Mouse (Mus musculus) stomach, embryonic 15.5 days (tissue): ENCODE measurements around the gene Mknk2. TPM values are rescaled to one million over a fixed set of nuclear protein-coding genes. Genes with fewer than 3 reads are reported as not detected.
"Not testable (repeated sequence)": the region's sequence is repeated elsewhere in the genome, so short reads cannot be mapped to it uniquely, and the experiment has no call there.

Experiments used
- ATAC-seq: fragments of 200-750 bp; cut with Nextera tagmentation; 2 replicates; pipeline ENCODE4 v1.8.0; 2017; ENCODE audit warnings: low read depth, moderate number of reproducible peaks, moderate TSS enrichment; ENCODE audit not compliant: insufficient read depth, low FRiP score
- H3K27ac ChIP-seq: fragments of 300-500 bp; sonication (generic); 2 replicates; pipeline ENCODE4 v1.5.1; 2015; ENCODE audit warnings: mild to moderate bottlenecking, inconsistent platforms
- H3K27me3 ChIP-seq: fragments of 300-500 bp; sonication (generic); replicated peaks from 2 replicates; pipeline ENCODE4 v1.6.1; 2015; ENCODE audit warnings: inconsistent platforms
- H3K36me3 ChIP-seq: fragments of 300-500 bp; sonication (generic); 2 replicates; pipeline ENCODE4 v1.6.1; 2015; ENCODE audit warnings: inconsistent platforms
- H3K4me1 ChIP-seq: fragments of 300-500 bp; sonication (generic); 2 replicates; pipeline ENCODE4 v1.6.1; 2015; ENCODE audit warnings: inconsistent platforms
- H3K4me2 ChIP-seq: fragments of 300-500 bp; sonication (generic); 2 replicates; pipeline ENCODE4 v1.6.1; 2015; ENCODE audit warnings: mild to moderate bottlenecking, inconsistent platforms
- H3K4me3 ChIP-seq: fragments of 300-500 bp; sonication (generic); replicated peaks from 2 replicates; pipeline ENCODE4 v1.5.1; 2015; ENCODE audit warnings: inconsistent platforms
- H3K9ac ChIP-seq: fragments of 300-500 bp; sonication (generic); 2 replicates; pipeline ENCODE4 v1.6.1; 2015; ENCODE audit warnings: inconsistent platforms
- H3K9me3 ChIP-seq: fragments of 300-500 bp; sonication (generic); 2 replicates; pipeline ENCODE4 v1.6.1; 2016; ENCODE audit warnings: inconsistent platforms
- WGBS: fragments of 180-500 bp; shearing (Covaris S2); methylation state at CpG from one replicate; pipeline ENCODE4 v1.1.7; 2015; 5-methylcytosine and 5-hydroxymethylcytosine counted together
- polyA plus RNA-seq: library from polyadenylated mRNA; unstranded; fragments of >200 nt; fragmentation: Nextera tagmentation; extraction: Ambion mirVana; gene quantifications from 2 replicates; pipeline ENCODE4 v1.2.1, GENCODE M21; 2015

Mknk2 gene
- polyA plus RNA-seq, 1 experiment from 2014 or later: 86.3 TPM

- Histone ChIP-seq H3K27ac (peak overlapping the region; percentile 92), H3K9me3 (no peaks in the 10 kb centered on the region), H3K4me1 (peaks cover 27% of the 10 kb centered on the region), H3K36me3 (no peaks in the 10 kb centered on the region), H3K27me3 (no peaks in the 10 kb centered on the region), H3K4me3 (peak overlapping the region; percentile 69), H3K4me2 (peak overlapping the region; percentile 79), H3K9ac (peak overlapping the region; percentile 76)
- WGBS: under 1% methylated on average over 68 of the region's 72 CpGs
- ATAC-seq: peak; percentile 85
Observed at GRCm38 (mm10) chr10:80656130-80656862, 21.6 kb downstream of the Mknk2 start.

GRCm38 (mm10) chr10:80655406-80656129 is 22.3 kb downstream of the Mknk2 start:
- Histone ChIP-seq H3K9ac (peak overlapping the region; percentile 76), H3K4me1 (peaks cover 27% of the 10 kb centered on the region), H3K4me2 (peak overlapping the region; percentile 79), H3K27me3 (no peaks in the 10 kb centered on the region), H3K4me3 (peak overlapping the region; percentile 69), H3K36me3 (no peaks in the 10 kb centered on the region), H3K27ac (peak overlapping the region; percentile 37), H3K9me3 (no peaks in the 10 kb centered on the region)
- WGBS: 2% methylated on average over 12 of the region's 12 CpGs
- ATAC-seq: peak; percentile 10; the same call in 1 of the 2 replicates

GRCm38 (mm10) chr10:80654866-80655265 is 23.0 kb downstream of the Mknk2 start:
- Histone ChIP-seq H3K9ac (no peak overlapping the region), H3K27ac (no peak overlapping the region), H3K9me3 (no peaks in the 10 kb centered on the region), H3K27me3 (no peaks in the 10 kb centered on the region), H3K36me3 (no peaks in the 10 kb centered on the region), H3K4me1 (peaks cover 27% of the 10 kb centered on the region), H3K4me3 (peak overlapping the region; percentile 69), H3K4me2 (peak overlapping the region; percentile 79)
- WGBS: 82% methylated on average over 6 of the region's 6 CpGs
- no peak for ATAC-seq

GRCm38 (mm10) chr10:80653156-80653720 is 24.7 kb downstream of the Mknk2 start:
- Histone ChIP-seq H3K27me3 (no peaks in the 10 kb centered on the region), H3K9me3 (no peaks in the 10 kb centered on the region), H3K4me1 (peaks cover 22% of the 10 kb centered on the region), H3K4me3 (no peak overlapping the region), H3K36me3 (peaks cover 4% of the 10 kb centered on the region; the same call in 1 of the 2 replicates), H3K27ac (no peak overlapping the region), H3K4me2 (no peak overlapping the region), H3K9ac (no peak overlapping the region)
- ATAC-seq: no peak
- WGBS: 80% methylated on average over 6 of the region's 6 CpGs

DNA sequence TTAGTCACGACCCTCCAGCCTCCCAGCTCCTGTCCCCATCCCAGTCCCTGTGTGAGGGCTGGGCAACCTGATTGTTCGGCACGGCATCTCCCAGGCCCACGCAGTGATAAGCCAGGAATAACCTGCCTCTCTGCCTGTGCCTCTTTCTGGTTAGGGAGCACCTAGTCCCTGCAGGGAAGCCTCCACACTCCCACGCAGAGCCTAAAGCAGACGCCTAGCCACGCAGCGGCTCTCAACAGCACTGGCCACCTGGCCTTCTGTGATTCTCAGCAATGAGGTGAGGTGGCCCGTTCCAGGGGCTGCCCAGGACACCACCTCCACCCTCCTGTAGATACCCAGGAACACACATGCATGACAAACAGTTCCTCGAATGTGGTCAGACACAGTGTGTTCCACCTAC is 27.5 kb downstream of the Mknk2 start:
- WGBS: 91% methylated on average over 10 of the region's 10 CpGs
- no peak overlapping the region for H3K4me2 ChIP-seq
- H3K27ac ChIP-seq: no peak overlapping the region
- H3K4me3 ChIP-seq: no peak overlapping the region
- no peak for ATAC-seq
- H3K27me3 ChIP-seq: no peaks in the 10 kb centered on the region
- no peaks in the 10 kb centered on the region for H3K9me3 ChIP-seq
- H3K36me3 ChIP-seq: peaks cover 17% of the 10 kb centered on the region
- H3K9ac ChIP-seq: no peak overlapping the region
- H3K4me1 ChIP-seq: peaks cover 12% of the 10 kb centered on the region

DNA sequence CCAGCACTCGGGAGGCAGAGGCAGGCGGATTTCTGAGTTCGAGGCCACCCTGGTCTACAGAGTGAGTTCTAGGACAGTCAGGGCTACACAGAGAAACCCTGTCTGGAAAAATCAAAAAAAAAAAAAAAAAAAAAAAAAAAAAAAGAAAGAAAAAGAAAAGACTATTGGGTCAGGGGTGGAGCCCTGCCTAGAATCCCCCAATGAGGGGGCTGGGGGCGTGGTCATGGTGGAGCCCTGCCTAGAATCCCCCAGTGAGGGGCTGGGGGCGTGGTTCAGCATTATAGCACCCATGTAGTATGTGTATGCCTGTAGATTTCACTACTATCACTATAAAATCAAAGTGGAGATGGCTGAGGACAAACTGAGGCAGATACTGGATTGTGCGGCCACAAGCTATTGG is 28.0 kb downstream of the Mknk2 start:
- not testable (repeated sequence) for ATAC-seq, H3K4me2 ChIP-seq, H3K9ac ChIP-seq, H3K27ac ChIP-seq, H3K27me3 ChIP-seq, H3K9me3 ChIP-seq, H3K4me3 ChIP-seq, H3K4me1 ChIP-seq
- 86% methylated on average over 6 of the region's 6 CpGs for WGBS
- peaks cover 22% of the 10 kb centered on the region for H3K36me3 ChIP-seq

GRCm38 (mm10) chr10:80646936-80647335 is 31.0 kb downstream of the Mknk2 start:
- no peak overlapping the region for H3K9ac ChIP-seq
- peaks cover 47% of the 10 kb centered on the region for H3K36me3 ChIP-seq
- 89% methylated on average over 10 of the region's 10 CpGs for WGBS
- H3K9me3 ChIP-seq: no peaks in the 10 kb centered on the region
- ATAC-seq: no peak
- H3K27me3 ChIP-seq: no peaks in the 10 kb centered on the region
- H3K4me2 ChIP-seq: no peak overlapping the region
- no peaks in the 10 kb centered on the region for H3K4me1 ChIP-seq
- H3K4me3 ChIP-seq: no peak overlapping the region
- no peak overlapping the region for H3K27ac ChIP-seq

DNA sequence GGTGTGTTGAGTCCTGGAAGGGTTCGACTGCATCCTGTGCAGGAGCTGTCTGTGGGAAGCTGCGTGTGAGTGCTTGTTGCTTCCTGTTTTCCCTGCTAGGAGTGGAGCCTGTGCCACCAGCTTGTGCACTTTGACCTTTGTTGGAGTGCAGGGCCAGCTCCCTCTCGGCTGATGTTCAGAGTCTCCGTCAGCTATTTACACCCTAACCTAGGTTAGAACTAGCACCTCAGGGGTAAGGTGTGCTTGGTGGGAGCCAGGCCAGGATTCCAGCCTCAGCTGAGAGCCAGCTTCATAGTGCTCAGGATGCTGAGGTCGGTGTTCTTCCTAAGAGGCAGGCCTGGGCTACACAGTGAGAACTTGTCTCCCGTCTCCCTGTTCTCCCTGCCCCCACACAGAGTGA is 42.6 kb downstream of the Mknk2 start:
- Histone ChIP-seq H3K9me3 (no peaks in the 10 kb centered on the region), H3K4me3 (no peak overlapping the region), H3K27ac (no peak overlapping the region), H3K4me2 (no peak overlapping the region), H3K9ac (no peak overlapping the region), H3K36me3 (peaks cover 53% of the 10 kb centered on the region), H3K27me3 (no peaks in the 10 kb centered on the region), H3K4me1 (no peaks in the 10 kb centered on the region)
- no peak for ATAC-seq
- 76% methylated on average over 6 of the region's 6 CpGs for WGBS

- WGBS: 84% methylated on average over 9 of the region's 9 CpGs
- ATAC-seq: no peak
- H3K36me3 ChIP-seq: peaks cover 3% of the 10 kb centered on the region; the same call in 1 of the 2 replicates
- no peak overlapping the region for H3K4me3 ChIP-seq
- peaks cover 29% of the 10 kb centered on the region for H3K4me1 ChIP-seq
- H3K9ac ChIP-seq: no peak overlapping the region
- H3K4me2 ChIP-seq: no peak overlapping the region
- H3K27me3 ChIP-seq: no peaks in the 10 kb centered on the region
- H3K27ac ChIP-seq: no peak overlapping the region
- no peaks in the 10 kb centered on the region for H3K9me3 ChIP-seq
Observed at GRCm38 (mm10) chr10:80628925-80629324, 49.0 kb downstream of the Mknk2 start.

DNA sequence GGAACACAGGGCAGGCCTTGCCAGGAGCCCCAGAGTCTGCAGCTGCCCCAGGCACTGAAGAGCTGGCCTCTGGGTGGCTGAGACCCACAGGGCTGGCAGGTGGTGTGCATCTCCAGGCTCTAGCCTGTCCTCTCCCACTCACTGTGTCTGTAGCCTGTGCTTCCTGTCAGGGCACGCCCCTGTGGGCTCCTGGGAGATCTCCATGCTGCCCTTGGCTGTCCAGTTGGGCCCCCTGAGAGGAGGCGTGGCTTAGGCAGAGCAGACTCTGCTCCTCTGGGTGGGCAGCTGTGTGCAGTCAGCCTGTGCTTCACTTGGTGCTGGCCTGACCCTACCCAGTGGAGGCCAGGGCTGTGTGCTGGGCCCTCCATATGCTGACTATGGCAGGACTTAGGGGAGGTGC is 50.2 kb downstream of the Mknk2 start:
- H3K27ac ChIP-seq: peak overlapping the region; percentile 33; the same call in 1 of the 2 replicates
- no peaks in the 10 kb centered on the region for H3K9me3 ChIP-seq
- no peaks in the 10 kb centered on the region; the same call in 1 of the 2 replicates for H3K36me3 ChIP-seq
- H3K4me3 ChIP-seq: 0 out of 2 replicates have a peak overlapping the region, but pooled peaks have one; percentile 0
- H3K27me3 ChIP-seq: no peaks in the 10 kb centered on the region
- H3K9ac ChIP-seq: no peak overlapping the region
- 26% methylated on average over 2 of the region's 2 CpGs for WGBS
- peaks cover 34% of the 10 kb centered on the region for H3K4me1 ChIP-seq
- ATAC-seq: 0 out of 2 replicates have a peak, but pooled peaks have one; percentile 14
- no peak overlapping the region for H3K4me2 ChIP-seq

GRCm38 (mm10) chr10:80625764-80626163 is 52.1 kb downstream of the Mknk2 start:
- no peak for ATAC-seq
- Histone ChIP-seq H3K4me1 (peaks cover 39% of the 10 kb centered on the region), H3K4me2 (no peak overlapping the region), H3K27ac (no peak overlapping the region), H3K9me3 (no peaks in the 10 kb centered on the region), H3K36me3 (no peaks in the 10 kb centered on the region; the same call in 1 of the 2 replicates), H3K27me3 (no peaks in the 10 kb centered on the region), H3K4me3 (no peak overlapping the region), H3K9ac (no peak overlapping the region)
- 86% methylated on average over 4 of the region's 4 CpGs for WGBS
